Mouse (Mus musculus) forebrain, embryonic 14.5 days (tissue): ENCODE data around the gene Ube2d1. TPM values are rescaled to one million over a fixed set of nuclear protein-coding genes. Genes with fewer than 3 reads are reported as not detected.

Source experiments
- ATAC-seq: fragments of 200-750 bp; cut with Nextera tagmentation; 2 replicates; pipeline ENCODE4 v1.8.0; 2017; ENCODE audit warnings: mild to moderate bottlenecking, moderate library complexity
- DNase-seq: peaks from one replicate; pipeline ENCODE4 v3.0.0-alpha.2; 2015; ENCODE audit warnings: low spot score
- H3K27ac ChIP-seq: fragments of 300-500 bp; sonication (generic); 2 replicates; pipeline ENCODE4 v1.5.1; 2014; ENCODE audit warnings: low read depth, mild to moderate bottlenecking, control low read depth, low read length, moderate library complexity
- H3K27me3 ChIP-seq: fragments of 300-500 bp; sonication (generic); replicated peaks from 2 replicates; pipeline ENCODE4 v1.6.1; 2014; ENCODE audit warnings: low read length, control low read depth, mixed read lengths; ENCODE audit not compliant: control insufficient read depth, insufficient read depth
- H3K36me3 ChIP-seq: fragments of 300-500 bp; sonication (generic); 2 replicates; pipeline ENCODE4 v1.6.1; 2014; ENCODE audit warnings: low read length, control low read depth; ENCODE audit not compliant: control insufficient read depth, insufficient read depth
- H3K4me1 ChIP-seq: fragments of 300-500 bp; sonication (generic); 2 replicates; pipeline ENCODE4 v1.6.1; 2014; ENCODE audit warnings: antibody characterized with exemption, low read length, control low read depth; ENCODE audit not compliant: control insufficient read depth, insufficient read depth
- H3K4me2 ChIP-seq: fragments of 300-500 bp; sonication (generic); 2 replicates; pipeline ENCODE4 v1.6.1; 2014; ENCODE audit warnings: mild to moderate bottlenecking, control low read depth, low read length
- H3K4me3 ChIP-seq: fragments of 300-500 bp; sonication (generic); 2 replicates; pipeline ENCODE4 v1.5.1; 2014; ENCODE audit warnings: low read depth, low read length, control low read depth
- H3K9ac ChIP-seq: fragments of 300-500 bp; sonication (generic); 2 replicates; pipeline ENCODE4 v1.6.1; 2014; ENCODE audit warnings: mild to moderate bottlenecking, low read length, control low read depth, moderate library complexity
- H3K9me3 ChIP-seq: fragments of 300-500 bp; sonication (generic); replicated peaks from 2 replicates; pipeline ENCODE4 v1.6.1; 2016; ENCODE audit warnings: low read length, control low read depth, mixed read lengths; ENCODE audit not compliant: control insufficient read depth
- WGBS: fragments of 180-500 bp; shearing (Covaris S2); extraction: QIAGEN DNeasy Blood & Tissue Kit; methylation state at CpG from one replicate; pipeline ENCODE4 v1.1.7; 2014; 5-methylcytosine and 5-hydroxymethylcytosine counted together
- polyA plus RNA-seq: library from polyadenylated mRNA; unstranded; fragments of >200 nt; fragmentation: Nextera tagmentation; extraction: Ambion mirVana; gene quantifications from 2 replicates; pipeline ENCODE4 v1.2.1, GENCODE M21; 2014

Ube2d1 gene
- polyA plus RNA-seq, result 239 and 264 TPM in 2 replicates

- H3K4me3 ChIP-seq, result peak within 1 kb of the TSS; percentile 95
- H3K9me3 ChIP-seq, result no peaks in the 10 kb centered on the region
- H3K36me3 ChIP-seq, result no peaks in the 10 kb centered on the region
- WGBS, result under 1% methylated on average over 42 of the region's 50 CpGs
- H3K27me3 ChIP-seq, result no peaks in the 10 kb centered on the region
- DNase-seq, result peak; percentile 91
- peaks cover 24% of the 10 kb centered on the region for H3K4me1 ChIP-seq
- ATAC-seq, result peak; percentile 99
- peak within 1 kb of the TSS; percentile 89 for H3K27ac ChIP-seq
- H3K9ac ChIP-seq, result peak within 1 kb of the TSS; percentile 99
- H3K4me2 ChIP-seq, result peak within 1 kb of the TSS; percentile 68
Observed at GRCm38 (mm10) chr10:71285126-71285580, at the start of gene Ube2d1. TSS of gene Ube2d1 (minus strand) at chr10:71285262.

GRCm38 (mm10) chr10:71332859-71333258 is 47.8 kb upstream of the Ube2d1 start:
- no peak overlapping the region for H3K4me2 ChIP-seq
- WGBS, result 95% methylated on average over 9 of the region's 9 CpGs
- no peak overlapping the region for H3K4me3 ChIP-seq
- no peak overlapping the region for H3K9ac ChIP-seq
- H3K36me3 ChIP-seq, result peaks cover 46% of the 10 kb centered on the region
- DNase-seq (no peak), ATAC-seq (no peak)
- H3K27ac ChIP-seq, result no peak overlapping the region
- no peaks in the 10 kb centered on the region for H3K9me3 ChIP-seq
- no peaks in the 10 kb centered on the region for H3K4me1 ChIP-seq
- H3K27me3 ChIP-seq, result no peaks in the 10 kb centered on the region

- Histone ChIP-seq H3K27me3 (no peaks in the 10 kb centered on the region), H3K4me2 (no peak overlapping the region), H3K36me3 (peaks cover 50% of the 10 kb centered on the region), H3K9me3 (no peaks in the 10 kb centered on the region), H3K4me1 (no peaks in the 10 kb centered on the region), H3K4me3 (no peak overlapping the region), H3K9ac (no peak overlapping the region), H3K27ac (no peak overlapping the region)
- WGBS, result 90% methylated on average over 4 of the region's 4 CpGs
- DNase-seq (no peak), ATAC-seq (no peak)
Observed at GRCm38 (mm10) chr10:71332376-71332775, 47.3 kb upstream of the Ube2d1 start.

- no peak overlapping the region for H3K4me3 ChIP-seq
- H3K27ac ChIP-seq, result no peak overlapping the region
- H3K4me1 ChIP-seq, result no peaks in the 10 kb centered on the region
- ATAC-seq, result no peak
- 96% methylated on average over 7 of the region's 7 CpGs for WGBS
- no peak for DNase-seq
- H3K36me3 ChIP-seq, result peaks cover 50% of the 10 kb centered on the region
- no peak overlapping the region for H3K9ac ChIP-seq
- H3K27me3 ChIP-seq, result no peaks in the 10 kb centered on the region
- H3K4me2 ChIP-seq, result no peak overlapping the region
- H3K9me3 ChIP-seq, result no peaks in the 10 kb centered on the region
Observed at GRCm38 (mm10) chr10:71331908-71332307, 46.8 kb upstream of the Ube2d1 start.

- Histone ChIP-seq H3K9ac (no peak overlapping the region), H3K4me2 (no peak overlapping the region), H3K27me3 (no peaks in the 10 kb centered on the region), H3K36me3 (peaks cover 37% of the 10 kb centered on the region), H3K27ac (no peak overlapping the region), H3K4me1 (no peaks in the 10 kb centered on the region), H3K4me3 (no peak overlapping the region), H3K9me3 (no peaks in the 10 kb centered on the region)
- no peak for ATAC-seq
- DNase-seq, result no peak
- WGBS, result 94% methylated on average over 12 of the region's 12 CpGs
Observed at GRCm38 (mm10) chr10:71330070-71330469, 45.0 kb upstream of the Ube2d1 start.

- H3K36me3 ChIP-seq, result peaks cover 33% of the 10 kb centered on the region
- WGBS, result 94% methylated on average over 6 of the region's 6 CpGs
- ATAC-seq (no peak), DNase-seq (no peak)
- H3K4me2 ChIP-seq, result no peak overlapping the region
- H3K27me3 ChIP-seq, result no peaks in the 10 kb centered on the region
- no peaks in the 10 kb centered on the region for H3K4me1 ChIP-seq
- H3K27ac ChIP-seq, result no peak overlapping the region
- H3K9me3 ChIP-seq, result no peaks in the 10 kb centered on the region
- no peak overlapping the region for H3K9ac ChIP-seq
- no peak overlapping the region for H3K4me3 ChIP-seq
Observed at GRCm38 (mm10) chr10:71329295-71329694, 44.2 kb upstream of the Ube2d1 start.

GRCm38 (mm10) chr10:71328870-71329269 is 43.8 kb upstream of the Ube2d1 start:
- 89% methylated on average over 5 of the region's 5 CpGs for WGBS
- Histone ChIP-seq H3K4me2 (no peak overlapping the region), H3K9ac (no peak overlapping the region), H3K4me3 (no peak overlapping the region), H3K4me1 (no peaks in the 10 kb centered on the region), H3K9me3 (no peaks in the 10 kb centered on the region), H3K27me3 (no peaks in the 10 kb centered on the region), H3K36me3 (peaks cover 30% of the 10 kb centered on the region), H3K27ac (no peak overlapping the region)
- DNase-seq, result no peak
- ATAC-seq, result no peak

- no peak overlapping the region for H3K4me3 ChIP-seq
- no peaks in the 10 kb centered on the region for H3K4me1 ChIP-seq
- no peak overlapping the region for H3K27ac ChIP-seq
- no peaks in the 10 kb centered on the region for H3K9me3 ChIP-seq
- ATAC-seq (no peak), DNase-seq (no peak)
- no peaks in the 10 kb centered on the region for H3K27me3 ChIP-seq
- 88% methylated on average over 6 of the region's 6 CpGs for WGBS
- H3K36me3 ChIP-seq, result peaks cover 26% of the 10 kb centered on the region
- H3K9ac ChIP-seq, result no peak overlapping the region
- no peak overlapping the region for H3K4me2 ChIP-seq
Observed at GRCm38 (mm10) chr10:71328382-71328781, 43.3 kb upstream of the Ube2d1 start.

GRCm38 (mm10) chr10:71327386-71327785 is 42.3 kb upstream of the Ube2d1 start:
- DNase-seq, result no peak
- Histone ChIP-seq H3K27me3 (no peaks in the 10 kb centered on the region), H3K9me3 (no peaks in the 10 kb centered on the region), H3K36me3 (peaks cover 26% of the 10 kb centered on the region), H3K4me3 (no peak overlapping the region), H3K27ac (no peak overlapping the region), H3K9ac (no peak overlapping the region), H3K4me2 (no peak overlapping the region), H3K4me1 (no peaks in the 10 kb centered on the region)
- no peak for ATAC-seq
- WGBS, result 87% methylated on average over 10 of the region's 10 CpGs
